Mouse (Mus musculus) left cerebral cortex, postnatal 4 days (tissue): ENCODE data around the gene Commd8. TPM values are rescaled to one million over a fixed set of nuclear protein-coding genes. Genes with fewer than 3 reads are reported as not detected.

ENCODE experiments used
- DNase-seq: peaks from one replicate; pipeline ENCODE4 v3.0.0-alpha.2; 2022
- intact Hi-C: fragments of 180-260 bp; cut with DNase I; formaldehyde crosslinking; loops from one replicate; pipeline ENCODE4 v1.15.1; 2025
- total RNA-seq, 2 experiments: library from RNA; stranded (reverse); gene quantifications; 2 replicates each; pipeline ENCODE4 v1.2.3; 2021

The Commd8 gene
- 10 to 100 TPM; 72.6 to 74.9 TPM for total RNA-seq

GRCm38 (mm10) chr5:72167594-72168284 lies at the start of gene Commd8:
Gene Commd8, minus strand, starts transcription at chr5:72168189.
- peak; percentile 96 for DNase-seq
- intact Hi-C loops, result no loop called here

- no peak for DNase-seq
- intact Hi-C loops, result no loop called here
Observed at GRCm38 (mm10) chr5:72211741-72212140, 43.8 kb upstream of the Commd8 start.

- intact Hi-C loops, result no loop called here
- DNase-seq, result no peak
Observed at GRCm38 (mm10) chr5:72210812-72211139, 42.8 kb upstream of the Commd8 start.

- intact Hi-C loops, result no loop called here
- no peak for DNase-seq
Observed at GRCm38 (mm10) chr5:72210123-72210811, 42.3 kb upstream of the Commd8 start.

GRCm38 (mm10) chr5:72208515-72208914 lies 40.5 kb upstream of the Commd8 start:
- no peak for DNase-seq
- intact Hi-C loops, result no loop called here

GRCm38 (mm10) chr5:72205271-72205670 lies 37.3 kb upstream of the Commd8 start:
- no peak for DNase-seq
- intact Hi-C loops, result no loop called here

GRCm38 (mm10) chr5:72204507-72204906 lies 36.5 kb upstream of the Commd8 start:
- intact Hi-C loops, result no loop called here
- DNase-seq, result no peak

- DNase-seq, result no peak
- intact Hi-C loops, result no loop called here
Observed at GRCm38 (mm10) chr5:72203734-72204073, 35.7 kb upstream of the Commd8 start.

GRCm38 (mm10) chr5:72203028-72203733 lies 35.2 kb upstream of the Commd8 start:
- peak; percentile 84 for DNase-seq
- intact Hi-C loops, result no loop called here

GRCm38 (mm10) chr5:72202016-72202415 lies 34.0 kb upstream of the Commd8 start:
- intact Hi-C loops, result no loop called here
- DNase-seq, result no peak

GRCm38 (mm10) chr5:72201600-72201999 lies 33.6 kb upstream of the Commd8 start:
- intact Hi-C loops, result no loop called here
- peak; percentile 16 for DNase-seq

GRCm38 (mm10) chr5:72195442-72195841 lies 27.5 kb upstream of the Commd8 start:
- DNase-seq, result no peak
- intact Hi-C loops, result no loop called here

GRCm38 (mm10) chr5:72191932-72192331 lies 23.9 kb upstream of the Commd8 start:
- intact Hi-C loops, result no loop called here
- DNase-seq, result no peak

- no peak for DNase-seq
- intact Hi-C loops, result no loop called here
Observed at GRCm38 (mm10) chr5:72191154-72191553, 23.2 kb upstream of the Commd8 start.

GRCm38 (mm10) chr5:72184437-72185100 lies 16.6 kb upstream of the Commd8 start:
- DNase-seq, result no peak
- intact Hi-C loops, result no loop called here

- intact Hi-C loops, result no loop called here
- DNase-seq, result no peak
Observed at GRCm38 (mm10) chr5:72183929-72184328, 15.9 kb upstream of the Commd8 start.

GRCm38 (mm10) chr5:72182804-72183203 lies 14.8 kb upstream of the Commd8 start:
- intact Hi-C loops, result no loop called here
- DNase-seq, result no peak

GRCm38 (mm10) chr5:72181194-72181593 lies 13.2 kb upstream of the Commd8 start:
- intact Hi-C loops, result no loop called here
- DNase-seq, result no peak

GRCm38 (mm10) chr5:72175530-72175929 lies 7.5 kb upstream of the Commd8 start:
- DNase-seq, result no peak
- intact Hi-C loops, result loop anchor here (5.0 kb wide), 1 partner anchor 92 kb away; no protein-coding TSS in a partner anchor

- intact Hi-C loops, result loop anchor here (5.0 kb wide), 1 partner anchor 92 kb away; no protein-coding TSS in a partner anchor
Observed at GRCm38 (mm10) chr5:72175050-72175449, 7.1 kb upstream of the Commd8 start.

GRCm38 (mm10) chr5:72173521-72173920 lies 5.5 kb upstream of the Commd8 start:
- intact Hi-C loops, result no loop called here
- no peak for DNase-seq

More at GRCm38 (mm10) chr5:72175050-72175449, 7.1 kb upstream of the Commd8 start:
- DNase-seq, result no peak
